Mouse (Mus musculus) frontal cortex, adult (tissue): Measurements from ENCODE around the gene Trp53tg5.

Experiments used
- ATAC-seq: cut with Nextera tagmentation; 2 replicates; pipeline ENCODE4 v1.9.2; 2017; ENCODE audit warnings: mild to moderate bottlenecking, moderate library complexity, mixed read lengths; ENCODE audit not compliant: low TSS enrichment

Gene Trp53tg5

GRCm38 (mm10) chr2:164432541-164433191, 40.9 kb downstream of the Trp53tg5 start:
- ATAC-seq: no peak

GRCm38 (mm10) chr2:164431676-164432465, 41.7 kb downstream of the Trp53tg5 start:
- no peak for ATAC-seq

DNA sequence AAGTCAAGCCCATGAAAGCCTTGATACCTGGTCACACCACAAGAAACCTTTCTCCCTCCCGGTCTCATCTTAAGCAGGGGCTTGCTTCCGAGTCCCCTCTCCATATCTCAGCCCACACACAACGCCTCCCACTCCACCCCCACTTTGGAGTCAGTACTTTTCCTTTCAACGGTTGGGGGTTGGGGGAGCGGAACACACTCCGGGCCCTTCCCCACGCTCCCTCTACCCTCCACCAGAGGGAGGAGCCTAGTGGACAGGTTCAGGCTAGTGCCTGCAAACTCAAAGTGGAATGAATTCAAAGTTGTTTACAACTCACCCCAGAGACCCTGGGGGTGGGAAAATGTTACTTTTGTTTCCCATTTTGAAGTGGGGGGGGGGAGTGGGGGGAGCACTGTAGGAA, 42.8 kb downstream of the Trp53tg5 start:
- ATAC-seq: no peak

GRCm38 (mm10) chr2:164429881-164430615, 43.5 kb downstream of the Trp53tg5 start:
- no peak for ATAC-seq

- ATAC-seq: no peak
These were observed 45.1 kb downstream of the Trp53tg5 start for GRCm38 (mm10) chr2:164428451-164428850.

- ATAC-seq: no peak
These were observed 46.6 kb downstream of the Trp53tg5 start for GRCm38 (mm10) chr2:164426952-164427351.

DNA sequence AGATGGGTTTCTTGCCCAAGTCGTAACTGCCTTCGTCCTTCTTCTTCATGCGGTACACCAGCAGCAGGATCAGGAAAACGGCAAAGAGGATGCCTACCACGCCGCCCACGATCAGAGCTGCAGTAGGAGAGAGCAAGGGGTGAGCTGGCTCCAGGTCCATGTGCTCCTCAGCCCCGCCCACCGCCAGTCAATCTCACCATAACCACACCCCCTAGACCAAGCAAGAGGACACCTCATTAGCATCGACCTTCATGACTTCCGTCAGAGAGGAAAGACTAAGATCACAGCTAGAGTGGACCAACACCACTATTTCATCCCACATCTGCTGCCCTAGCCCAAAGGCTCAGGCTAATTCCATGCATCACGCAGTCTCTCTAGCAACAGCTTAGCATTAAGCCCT, 47.4 kb downstream of the Trp53tg5 start:
- no peak for ATAC-seq

DNA sequence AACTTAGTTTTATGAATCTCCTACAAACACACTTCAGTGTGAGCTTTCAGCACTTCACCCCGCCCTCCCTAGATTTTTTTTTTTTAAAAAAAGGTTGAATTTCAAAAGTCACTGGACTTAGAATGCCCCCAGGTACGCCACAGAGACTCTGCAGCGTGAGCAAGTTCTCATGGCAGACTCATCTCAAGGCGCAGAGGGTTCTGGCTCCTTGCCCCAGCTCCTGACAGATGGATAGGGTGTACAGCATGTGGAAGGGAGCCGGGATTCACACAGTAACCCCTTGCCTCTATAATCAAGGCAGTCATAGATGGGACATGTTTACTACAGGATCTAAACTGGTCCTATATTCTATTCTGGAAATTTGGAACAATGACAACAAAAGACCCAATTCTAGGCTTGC, 48.1 kb downstream of the Trp53tg5 start:
- ATAC-seq: peak; percentile 41; the same call in 1 of the 2 replicates

GRCm38 (mm10) chr2:164424406-164424805, 49.1 kb downstream of the Trp53tg5 start:
- no peak for ATAC-seq

GRCm38 (mm10) chr2:164423464-164423863, 50.1 kb downstream of the Trp53tg5 start:
- ATAC-seq: peak; percentile 20; the same call in 1 of the 2 replicates

GRCm38 (mm10) chr2:164422675-164423393, 50.7 kb downstream of the Trp53tg5 start:
- ATAC-seq: no peak

DNA sequence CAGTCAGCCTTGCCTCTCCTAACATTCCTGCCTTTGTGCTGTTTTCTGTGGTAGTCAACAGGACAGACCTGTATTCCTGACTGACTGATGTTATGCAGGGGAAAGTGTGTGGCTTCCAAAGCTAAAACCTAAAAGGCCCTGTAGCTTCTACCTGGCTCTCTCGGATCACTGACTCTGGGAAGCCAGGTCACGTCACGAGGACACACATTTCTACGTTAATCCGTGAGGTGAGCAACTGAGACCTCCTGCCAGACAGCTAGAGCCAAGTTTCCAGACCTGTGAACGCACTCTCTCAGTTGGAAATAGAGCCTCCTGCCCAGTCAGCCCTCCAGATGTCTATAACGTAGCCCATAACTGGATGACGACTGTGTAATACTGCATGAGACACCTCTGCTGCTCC, 51.5 kb downstream of the Trp53tg5 start:
- no peak for ATAC-seq

- no peak for ATAC-seq
These were observed 52.2 kb downstream of the Trp53tg5 start for GRCm38 (mm10) chr2:164421306-164421705.
